Mouse (Mus musculus) ES-Bruce4 (cell line): ENCODE data around the gene Arhgef40.

Experiments
- CTCF ChIP-seq: IDR thresholded peaks from one replicate; pipeline ENCODE4 v1.8.1; 2011; ENCODE audit warnings: low read depth, low read length
- EP300 ChIP-seq: IDR thresholded peaks from 2 replicates; pipeline ENCODE4 v1.6.1; 2011; ENCODE audit warnings: low read depth, low read length; ENCODE audit not compliant: insufficient read depth
- POLR2A ChIP-seq: IDR thresholded peaks from one replicate; pipeline ENCODE4 v1.8.1; 2011; ENCODE audit warnings: low read length; ENCODE audit not compliant: insufficient read depth

DNA sequence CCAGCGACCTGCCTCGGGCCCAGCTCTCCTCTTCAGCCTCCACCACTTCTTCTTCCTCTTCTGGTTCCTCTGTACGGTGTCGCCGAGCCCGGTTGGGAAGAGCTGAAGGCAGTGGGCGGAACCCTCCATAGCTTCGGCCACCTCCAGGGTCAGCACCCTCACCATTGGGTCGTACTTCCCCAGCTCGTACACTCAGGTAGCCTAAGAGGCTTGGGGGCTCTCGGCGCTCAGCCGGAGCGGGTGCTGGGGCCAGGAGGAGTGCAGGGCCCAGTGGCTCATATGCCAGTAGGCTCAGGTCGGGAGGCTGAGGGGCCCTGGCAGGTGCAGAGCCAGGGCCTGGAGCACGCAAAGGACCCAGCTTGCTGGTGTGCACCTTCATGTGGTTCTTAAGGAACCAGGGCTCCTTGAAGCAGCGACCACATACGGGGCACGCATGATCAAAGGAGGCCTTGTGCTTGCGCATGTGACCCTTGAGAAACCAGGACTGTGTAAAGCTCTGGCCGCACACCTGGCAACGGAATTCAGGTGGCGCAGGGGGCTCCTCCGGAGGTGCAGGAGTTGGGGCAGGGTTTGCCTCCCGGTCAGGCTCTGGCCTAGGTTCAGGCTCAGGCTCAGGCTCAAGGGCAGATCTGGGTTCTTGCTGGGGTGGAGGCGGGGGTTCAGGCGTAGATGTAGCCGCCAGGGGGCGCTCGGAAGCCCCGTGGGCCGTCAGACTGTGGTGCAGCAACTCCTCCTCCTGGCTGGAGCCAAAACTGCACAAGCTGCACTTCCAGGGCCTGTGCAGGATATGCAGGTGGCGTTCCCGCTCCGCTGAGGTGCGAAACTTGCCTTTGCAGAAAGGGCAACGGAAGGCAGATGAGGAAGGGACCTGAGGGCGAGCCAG, 24.0 kb downstream of the Arhgef40 start:
- TF ChIP-seq CTCF (peak; percentile 99), POLR2A (no peak), EP300 (peak; percentile 50; the same call in 1 of the 2 replicates)
